Mouse (Mus musculus) thymus, adult 2 months (tissue): ENCODE measurements around the gene Msl1.

Experiments used
- CTCF ChIP-seq: fragments of 200-500 bp; IDR thresholded peaks from 2 replicates; pipeline ENCODE4 v1.5.1; 2012; ENCODE audit warnings: mild to moderate bottlenecking, control low read depth, low read length, moderate library complexity, borderline replicate concordance; ENCODE audit not compliant: control insufficient read depth, poor library complexity, insufficient read depth; ENCODE audit errors: extremely low read depth
- POLR2A ChIP-seq: fragments of 200-500 bp; IDR thresholded peaks from 2 replicates; pipeline ENCODE4 v1.6.1; 2012; ENCODE audit warnings: mild to moderate bottlenecking, low read length, control low read depth, moderate library complexity; ENCODE audit not compliant: control insufficient read depth, poor library complexity, insufficient read depth; ENCODE audit errors: extremely low read depth

DNA sequence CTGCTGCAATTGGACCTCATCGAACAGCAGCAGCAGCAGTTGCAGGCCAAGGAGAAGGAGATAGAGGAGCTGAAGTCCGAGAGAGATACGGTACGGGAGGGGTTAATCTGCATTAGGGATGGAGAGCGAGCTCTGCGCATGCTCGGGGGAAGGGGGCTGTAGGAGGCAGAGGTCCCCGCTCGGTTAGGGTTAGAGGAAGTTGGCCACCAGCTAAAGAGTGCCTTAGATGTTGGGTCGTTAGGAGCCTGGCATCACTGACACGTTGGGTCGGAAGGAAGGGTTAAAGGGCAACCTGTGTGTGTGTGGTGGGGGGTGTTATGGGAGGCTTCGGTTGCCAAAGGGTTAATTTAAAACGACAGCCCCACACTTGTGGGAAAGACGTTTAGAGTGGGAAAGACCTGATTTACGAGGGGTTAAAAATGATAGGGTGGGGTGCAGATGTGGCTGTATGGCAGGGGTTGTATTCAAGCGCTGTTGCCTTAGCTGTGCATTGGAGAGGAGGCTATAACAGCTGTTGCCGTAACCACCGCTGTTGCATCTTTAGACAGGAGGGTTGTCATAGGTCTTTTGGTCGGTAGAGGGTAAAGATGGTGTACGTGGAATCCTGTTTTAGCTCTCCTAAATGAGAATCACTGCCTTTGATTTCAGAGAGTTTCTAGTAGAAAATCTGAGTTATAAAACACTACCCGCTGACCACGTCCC is 1.4 kb downstream of the Msl1 start:
- TF ChIP-seq POLR2A (no peak), CTCF (no peak)
